Mouse (Mus musculus) mouse trophoblast stem cell (cell line): Measurements from ENCODE around the gene Vav2.

Source experiments
- in situ Hi-C, 2 experiments: fragments of 300-500 bp; cut with MseI, MboI; formaldehyde crosslinking; loops; 2 replicates in 1 of 2; 3 replicates in 1 of 2; pipeline ENCODE4 v1.15.1; 2025

Vav2 gene

DNA sequence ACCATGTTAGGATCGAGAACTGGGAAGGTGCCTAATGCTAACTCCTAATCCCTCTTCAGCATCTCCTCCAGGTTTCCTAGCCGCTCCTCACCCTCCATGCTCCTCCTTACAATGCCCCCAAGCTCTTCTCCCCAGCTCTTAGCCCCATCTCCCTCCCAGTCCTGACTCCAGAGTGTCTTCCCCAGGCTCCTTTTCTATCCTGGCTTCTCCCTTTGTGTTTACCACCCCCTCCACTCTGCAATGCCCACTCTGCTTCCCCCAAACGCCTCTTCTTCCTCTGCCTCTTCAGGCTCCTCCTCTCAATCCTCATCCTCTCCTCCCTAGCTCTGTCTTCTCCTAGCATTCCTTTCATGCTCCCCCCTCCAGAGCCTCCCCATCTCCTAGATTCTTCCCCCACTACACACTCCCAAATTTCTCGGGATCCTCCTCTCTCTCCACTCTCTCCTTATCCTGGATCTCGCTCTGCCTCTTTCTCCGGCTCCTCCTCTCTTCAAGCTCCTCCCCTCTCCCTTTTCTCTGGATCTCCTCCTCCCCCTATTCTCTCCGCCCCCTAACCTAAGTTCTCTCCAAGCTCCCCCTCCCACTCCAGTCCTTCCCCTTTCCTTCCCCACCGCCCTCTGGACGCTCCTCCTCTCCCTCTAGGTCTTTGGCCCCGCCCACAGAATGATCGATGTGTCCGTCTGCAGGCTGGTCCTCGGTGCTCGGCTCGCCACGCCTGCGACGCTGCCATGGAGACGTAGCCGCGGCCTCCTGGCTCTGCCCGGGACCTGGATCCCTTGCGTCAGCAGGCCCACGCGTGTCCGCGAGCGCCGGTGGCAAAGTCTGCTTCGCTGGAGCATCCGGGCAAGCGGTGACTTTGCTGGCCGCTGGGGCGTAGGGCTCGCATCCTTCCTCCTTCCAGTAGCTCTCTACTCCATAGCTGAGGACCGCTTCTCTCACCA lies 15.2 kb upstream of the Vav2 start, which contains the start of gene Brd3os:
Brd3os (plus strand) TSS at position 558 of the 941 bp plus-strand sequence.
- in situ Hi-C loops = no loop called here

DNA sequence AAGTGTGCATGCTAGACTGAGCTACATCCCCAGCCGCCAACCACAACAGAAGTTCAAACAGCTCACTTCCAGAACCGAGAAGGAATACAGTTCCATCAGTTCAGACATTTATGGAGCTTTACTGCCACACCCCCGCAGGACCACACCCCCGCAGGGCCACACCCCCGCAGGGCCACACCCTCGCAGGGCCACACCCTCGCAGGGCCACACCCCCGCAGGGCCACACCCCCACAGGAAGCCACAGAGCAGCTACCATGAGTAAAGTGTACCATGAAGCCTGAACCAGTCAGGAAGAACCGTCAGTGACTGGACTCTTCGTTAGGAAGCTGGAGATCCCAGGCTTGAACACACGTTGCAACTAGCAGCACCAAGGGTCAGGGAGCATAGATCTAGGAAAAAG lies 11.4 kb upstream of the Vav2 start:
- in situ Hi-C loops = no loop called here

DNA sequence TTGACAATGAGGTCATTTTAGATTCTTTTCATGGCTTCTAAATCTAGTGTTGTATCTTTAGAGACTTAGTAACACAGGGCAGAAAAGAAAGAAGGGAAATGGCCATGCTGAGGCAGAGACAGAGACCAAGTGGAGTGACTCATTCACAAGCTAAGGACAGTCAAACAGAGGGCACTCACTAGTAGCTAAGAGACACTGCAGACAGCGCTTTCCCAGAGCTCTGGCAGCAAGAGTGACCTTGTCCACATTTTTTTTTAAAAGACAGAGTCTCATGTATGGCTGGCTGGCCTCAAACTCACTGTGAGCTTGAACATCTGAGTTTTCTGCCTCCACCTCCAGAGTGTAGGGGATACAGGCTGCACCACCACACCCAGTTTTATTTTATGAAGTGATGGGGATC lies 11.0 kb upstream of the Vav2 start:
- in situ Hi-C loops = no loop called here

DNA sequence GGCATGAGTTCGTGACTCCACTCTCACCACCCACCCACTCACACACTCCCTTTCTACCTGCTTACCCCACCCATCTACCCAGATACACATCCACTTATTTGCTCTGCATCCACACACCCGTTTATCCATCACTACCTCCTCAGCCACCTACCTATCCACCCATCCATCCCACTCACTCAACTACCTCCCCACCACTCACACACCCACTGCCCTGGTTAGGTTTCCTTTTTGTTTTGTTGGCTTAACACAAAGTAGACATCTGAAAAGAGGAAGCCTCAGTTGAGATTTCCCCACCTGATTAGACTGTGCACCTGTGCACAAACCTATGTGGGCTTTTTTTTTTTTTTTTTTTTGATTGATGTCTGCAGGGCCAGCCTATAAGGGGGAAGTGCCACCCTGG lies 5.8 kb upstream of the Vav2 start:
- in situ Hi-C loops = no loop called here

DNA sequence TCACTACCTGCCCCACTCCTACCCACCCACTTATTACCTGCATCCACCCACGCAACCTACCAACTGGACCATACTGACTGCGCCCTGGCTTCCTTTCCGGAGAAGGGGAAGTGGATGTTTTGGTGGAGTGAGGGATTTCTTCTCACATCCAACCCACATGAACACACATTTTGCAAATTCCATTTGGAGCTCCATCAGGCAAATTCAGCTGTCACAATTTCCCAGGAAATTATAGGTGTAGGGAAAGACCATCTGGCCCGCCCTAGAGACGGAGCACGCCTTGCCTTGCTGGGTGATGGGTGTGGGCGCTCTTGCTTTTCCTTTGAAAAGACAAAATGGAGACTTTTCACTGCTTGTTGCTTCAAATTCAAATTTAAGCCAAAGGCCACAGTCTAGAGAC lies 3.8 kb upstream of the Vav2 start:
- in situ Hi-C loops = no loop called here

DNA sequence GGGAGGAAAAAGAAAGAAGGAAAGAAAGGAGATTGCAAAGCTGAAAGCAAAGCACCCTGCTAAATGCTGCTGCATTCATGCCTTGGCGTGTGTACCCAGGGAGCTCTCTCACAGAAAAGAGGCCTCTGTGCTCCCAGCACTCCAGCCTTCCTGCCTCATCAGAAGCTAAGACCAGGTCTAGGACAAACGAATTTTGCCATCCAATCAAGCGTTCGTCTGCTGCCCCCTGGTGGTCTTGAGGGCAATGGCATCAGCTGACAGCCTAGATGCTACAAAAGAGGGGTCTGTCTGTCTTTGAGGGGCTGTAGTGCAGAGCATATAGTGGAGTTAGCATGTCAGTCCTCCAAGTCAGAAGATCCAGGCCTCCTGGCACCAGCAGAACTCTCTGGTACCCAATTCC lies 1.2 kb upstream of the Vav2 start:
- in situ Hi-C loops = loop anchor here (5.0 kb wide), 1 partner anchor 146 kb away; no protein-coding TSS in a partner anchor

DNA sequence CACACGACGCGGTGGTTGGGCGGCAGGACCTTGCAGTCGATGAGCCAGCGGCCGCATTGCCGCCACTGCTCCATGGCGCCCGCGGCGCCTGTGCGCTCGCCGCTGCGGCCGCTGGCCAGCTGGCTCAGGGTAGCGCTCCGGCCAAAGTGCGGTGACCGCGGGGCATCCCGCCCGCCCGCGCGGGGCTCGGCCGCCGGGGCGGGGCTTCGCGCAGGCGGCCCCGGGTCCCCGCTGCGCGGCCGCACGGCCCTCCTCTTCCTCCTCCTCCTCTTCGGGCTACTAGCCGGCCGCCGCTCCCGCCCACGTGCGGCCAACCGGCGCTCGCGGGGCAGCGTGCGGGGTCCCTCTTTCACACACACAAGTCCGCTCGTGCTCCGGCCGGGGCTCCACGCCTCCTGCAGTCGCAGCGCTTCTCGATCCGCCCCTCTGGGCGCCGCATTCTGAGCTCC lies 403 bp downstream of the Vav2 start:
- in situ Hi-C loops = loop anchor here (5.0 kb wide), 1 partner anchor 144 kb away; no protein-coding TSS in a partner anchor

DNA sequence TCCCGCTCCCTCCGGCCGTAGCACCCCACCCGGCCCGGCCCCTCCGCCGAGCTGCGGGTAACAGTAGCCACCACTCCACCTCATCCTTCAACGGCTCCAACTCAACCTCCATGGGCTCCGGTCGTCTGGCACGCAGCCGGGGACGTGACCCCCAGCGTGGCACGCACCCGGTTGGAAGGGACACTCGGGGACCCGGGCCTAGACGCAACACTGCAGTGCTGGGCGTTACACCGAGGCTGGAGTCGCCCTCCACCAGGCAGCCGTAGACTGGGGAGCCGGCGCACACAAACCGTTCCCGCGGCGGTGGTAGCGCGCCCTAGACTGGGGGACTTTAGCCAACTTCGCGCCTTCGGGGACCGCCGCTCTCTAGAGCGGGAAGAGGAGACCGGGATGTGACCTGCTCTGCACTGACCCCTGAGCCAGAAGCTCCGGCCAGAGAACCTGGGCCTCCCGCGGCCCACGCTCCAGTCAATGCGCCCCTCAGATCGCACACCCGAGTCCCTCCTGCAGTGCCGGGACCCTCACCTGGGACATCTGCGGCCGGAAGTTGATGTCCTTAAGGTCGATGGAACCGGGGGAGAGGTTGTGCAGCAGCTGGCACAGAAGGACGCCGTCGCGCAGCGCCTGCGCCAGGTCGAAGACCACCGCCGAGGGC lies 955 bp downstream of the Vav2 start:
- in situ Hi-C loops = loop anchor here (5.0 kb wide), 1 partner anchor 144 kb away; no protein-coding TSS in a partner anchor

DNA sequence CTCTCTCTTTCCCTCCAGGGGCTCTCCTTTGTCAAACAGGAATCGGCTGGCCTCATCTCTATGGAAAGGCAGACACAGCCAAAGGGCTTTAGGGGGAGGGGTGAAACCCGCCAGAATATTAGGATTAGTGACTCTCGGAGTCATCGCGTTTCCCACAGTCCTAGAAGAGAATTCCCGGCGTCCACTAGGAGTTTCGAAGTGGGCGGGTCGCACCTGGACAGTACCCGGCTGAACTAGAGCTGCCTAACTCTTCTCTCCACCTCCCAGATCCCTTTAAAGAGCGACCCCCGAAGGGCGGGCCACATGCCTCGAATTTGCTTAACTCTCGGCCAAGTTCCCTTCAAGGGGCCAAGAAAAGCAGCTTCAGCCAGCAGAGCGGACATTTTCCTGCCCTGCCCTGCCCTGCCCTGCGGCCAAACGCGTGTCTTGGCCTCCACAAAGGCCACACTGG lies 1.6 kb downstream of the Vav2 start:
- in situ Hi-C loops = loop anchor here (5.0 kb wide), 1 partner anchor 143 kb away; no protein-coding TSS in a partner anchor

DNA sequence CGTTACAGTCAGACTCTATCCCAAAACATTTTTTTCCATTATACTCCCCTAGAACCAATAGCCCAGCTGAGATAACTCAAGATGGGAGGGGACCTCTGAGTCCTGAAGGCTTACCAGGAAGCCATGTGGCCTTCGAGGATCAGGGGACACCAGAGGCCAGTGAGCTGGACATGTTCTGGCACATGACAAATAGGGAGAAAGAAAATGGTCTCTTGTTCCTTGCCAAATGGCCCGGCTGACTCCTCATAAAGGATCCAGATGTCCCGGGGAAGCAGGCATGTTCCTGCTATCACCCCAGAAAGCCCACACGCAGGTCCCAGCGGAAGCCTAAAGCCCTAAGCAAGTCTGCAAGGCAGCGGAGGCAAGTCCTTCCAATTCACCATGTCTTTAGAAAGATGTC lies 3.2 kb downstream of the Vav2 start:
- in situ Hi-C loops = no loop called here

DNA sequence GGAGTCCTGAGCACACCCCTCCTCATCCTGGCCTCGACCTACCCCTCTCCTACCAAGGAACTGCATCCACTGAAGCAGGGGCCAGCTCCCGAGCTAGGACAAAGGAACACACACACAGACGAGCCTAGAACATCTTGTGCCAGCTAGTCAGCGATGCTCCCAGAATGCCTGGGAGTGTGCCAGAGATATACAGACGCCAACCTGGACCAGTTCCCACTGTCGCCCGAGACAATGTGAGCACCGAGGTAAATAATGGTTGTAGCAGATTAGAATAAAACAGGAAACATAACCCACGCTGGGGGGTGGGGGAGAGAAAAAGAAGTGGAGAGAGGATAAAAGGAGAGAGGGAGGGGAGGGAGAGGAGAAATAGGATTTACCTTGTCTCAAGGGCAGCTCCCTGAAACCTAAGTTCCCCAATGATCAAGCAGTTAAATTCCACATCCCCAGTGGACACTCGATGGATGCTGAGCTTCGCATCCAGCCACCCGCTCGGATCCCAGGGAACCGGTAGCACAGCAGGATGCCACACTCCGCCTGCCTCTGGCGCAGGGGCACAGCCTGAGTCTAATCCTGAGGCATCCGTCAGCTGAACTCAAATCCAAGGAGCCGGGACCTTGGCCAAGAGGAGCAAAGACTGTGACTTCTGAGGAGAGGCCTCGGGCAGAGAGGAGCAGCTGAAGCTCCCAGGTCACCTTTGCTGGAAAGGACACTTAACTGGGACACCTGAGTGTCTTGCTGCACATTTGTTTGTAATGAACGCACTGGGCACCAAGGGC lies 5.4 kb downstream of the Vav2 start:
- in situ Hi-C loops = no loop called here

DNA sequence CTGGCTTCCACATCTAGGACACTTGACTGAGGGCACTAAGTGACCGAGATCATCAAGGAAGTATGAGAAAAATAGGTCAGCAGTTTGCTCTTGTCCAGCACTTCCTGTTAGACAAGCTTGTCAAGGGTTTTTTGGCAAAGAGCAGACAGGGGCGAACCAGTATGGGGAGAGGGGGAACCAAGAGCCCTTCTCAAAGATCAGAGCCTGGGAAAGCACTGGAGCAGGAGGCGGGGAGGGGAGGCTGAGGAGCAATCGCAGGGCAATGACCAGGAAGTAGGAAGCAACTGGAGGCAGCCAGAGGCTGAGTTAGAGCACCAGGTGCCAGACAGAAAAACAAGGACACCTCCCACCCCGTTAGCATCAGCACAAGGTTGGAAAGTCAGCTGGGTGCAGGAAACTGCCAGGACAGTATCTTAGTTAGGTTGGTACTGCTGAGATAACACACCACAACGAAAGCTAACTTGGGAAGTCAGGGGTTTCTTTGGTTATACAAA lies 8.2 kb downstream of the Vav2 start:
- in situ Hi-C loops = no loop called here

DNA sequence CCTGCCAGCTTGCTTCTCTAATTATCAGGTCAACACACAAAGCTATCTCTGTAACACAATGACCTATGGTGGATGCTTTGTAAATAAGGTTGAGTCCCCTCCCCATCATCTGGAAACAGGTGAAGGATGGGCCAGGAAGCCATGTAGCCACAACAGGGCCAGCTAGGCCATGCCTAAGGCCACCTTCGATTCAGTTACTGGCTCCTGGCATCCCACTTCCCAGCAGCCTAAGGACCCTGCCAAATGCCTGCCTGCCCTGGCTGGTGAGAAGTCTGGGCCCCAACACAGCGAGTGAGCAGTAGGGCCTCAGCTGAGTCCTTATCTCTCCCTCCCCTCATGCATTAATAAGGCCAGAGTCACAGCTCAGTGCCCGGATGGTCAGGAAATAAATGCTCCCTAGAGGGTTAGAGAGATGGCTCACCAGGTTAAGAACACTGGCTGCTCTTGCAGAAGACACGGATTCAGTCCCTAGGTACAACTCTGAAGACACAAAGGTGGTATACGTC lies 9.1 kb downstream of the Vav2 start:
- in situ Hi-C loops = no loop called here

DNA sequence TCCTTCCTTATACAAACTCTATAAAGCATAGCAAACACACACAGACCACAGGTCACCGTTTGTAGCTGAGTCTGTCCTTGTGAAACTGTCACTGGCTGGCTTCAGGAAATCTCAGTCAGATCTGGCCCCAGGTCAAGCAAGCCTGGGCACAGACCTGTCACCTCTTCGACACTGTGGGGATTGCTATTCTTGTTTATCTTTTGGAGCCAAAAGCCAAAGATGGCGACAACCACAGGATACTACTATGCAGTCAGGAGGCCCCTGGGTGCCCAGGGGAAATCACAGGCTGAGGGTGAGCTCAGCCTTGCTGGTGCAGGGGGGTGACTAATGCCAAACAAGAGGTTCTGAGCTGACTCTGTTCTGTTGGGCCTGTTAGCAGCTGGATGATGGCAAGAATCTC lies 10.4 kb downstream of the Vav2 start:
- in situ Hi-C loops = no loop called here

DNA sequence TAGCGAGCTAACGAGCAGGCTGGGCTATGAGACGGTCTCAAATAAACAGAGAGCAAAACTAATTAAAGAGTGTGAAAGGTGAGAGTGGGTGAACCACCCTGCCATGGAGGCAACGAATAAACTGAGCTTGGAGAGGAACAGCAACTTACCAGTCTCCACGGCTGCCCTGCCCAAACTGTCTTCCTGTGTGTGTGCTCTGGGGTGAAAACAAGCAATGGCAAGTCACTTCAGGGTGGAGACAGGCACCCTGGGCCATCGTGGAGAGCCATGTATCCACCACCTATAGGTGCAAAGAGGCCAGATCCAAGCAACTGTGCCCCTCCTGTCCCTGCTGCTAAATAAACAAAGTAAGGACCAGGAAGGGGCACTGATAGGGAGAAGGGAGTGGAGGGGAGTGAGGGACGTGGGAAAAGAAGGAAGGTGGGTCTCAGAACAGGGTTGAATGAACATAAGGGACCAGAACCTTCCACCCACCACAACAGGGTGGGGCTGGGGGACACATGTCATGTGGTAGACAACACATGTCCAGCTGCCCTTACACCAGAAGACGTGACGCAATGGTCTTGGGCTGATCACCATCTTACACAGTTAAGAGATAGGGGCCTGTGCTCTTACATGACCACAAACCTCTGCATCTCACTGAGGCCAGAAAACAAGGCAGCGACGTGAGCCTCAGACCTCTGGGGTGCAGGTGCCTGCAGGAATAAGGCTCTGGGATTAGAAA lies 11.6 kb downstream of the Vav2 start:
- in situ Hi-C loops = no loop called here

DNA sequence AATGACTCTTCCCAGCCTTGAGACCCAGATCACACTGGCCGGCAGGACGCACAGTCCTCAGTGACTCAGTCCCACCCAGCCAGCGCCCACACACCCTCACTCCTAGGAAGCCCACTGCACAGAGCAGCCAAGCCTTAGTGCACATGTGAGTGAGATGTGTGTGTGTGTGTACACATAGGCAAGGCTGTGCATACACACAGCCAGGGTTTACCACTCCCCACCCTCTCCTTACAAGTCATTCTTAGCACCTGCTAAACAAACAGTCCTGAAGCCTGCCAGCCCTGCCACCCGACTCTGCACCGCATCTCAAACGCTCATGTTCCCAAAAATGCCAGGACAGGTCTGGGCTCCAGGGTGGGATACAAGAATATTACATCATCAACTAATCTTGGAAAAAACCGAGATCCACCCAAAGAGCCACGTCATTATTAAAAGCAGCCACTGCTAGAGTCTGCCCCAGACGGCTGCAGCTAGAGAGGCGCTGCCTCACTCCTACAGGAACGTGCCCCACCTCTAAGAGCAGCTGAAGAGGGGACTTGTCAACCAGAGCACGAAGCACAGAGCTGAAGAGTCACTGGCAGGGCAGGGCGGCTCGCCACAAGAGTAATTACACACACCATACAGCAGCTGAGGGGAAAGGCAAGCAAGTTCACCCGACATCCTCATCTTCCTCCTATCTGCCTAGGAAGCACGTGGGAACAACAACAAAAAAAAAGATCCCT lies 12.7 kb downstream of the Vav2 start:
- in situ Hi-C loops = no loop called here

DNA sequence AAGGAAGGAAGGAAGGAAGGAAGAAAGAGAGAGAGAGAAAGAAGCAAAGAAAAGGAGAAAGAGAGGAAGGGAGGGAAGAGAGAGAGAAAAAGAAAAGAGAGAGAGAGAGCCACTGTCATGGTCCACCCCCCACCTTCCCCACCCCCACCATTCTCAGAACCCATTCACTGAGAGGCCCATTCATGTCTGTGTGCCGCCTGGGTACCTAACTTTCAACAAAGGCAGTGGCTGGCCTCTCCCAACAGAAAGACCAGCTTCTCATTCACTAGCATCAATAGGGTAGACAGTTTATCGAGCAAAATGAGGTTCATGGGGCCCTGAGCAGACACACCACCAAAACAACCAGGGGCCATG lies 13.3 kb downstream of the Vav2 start:
- in situ Hi-C loops = no loop called here

DNA sequence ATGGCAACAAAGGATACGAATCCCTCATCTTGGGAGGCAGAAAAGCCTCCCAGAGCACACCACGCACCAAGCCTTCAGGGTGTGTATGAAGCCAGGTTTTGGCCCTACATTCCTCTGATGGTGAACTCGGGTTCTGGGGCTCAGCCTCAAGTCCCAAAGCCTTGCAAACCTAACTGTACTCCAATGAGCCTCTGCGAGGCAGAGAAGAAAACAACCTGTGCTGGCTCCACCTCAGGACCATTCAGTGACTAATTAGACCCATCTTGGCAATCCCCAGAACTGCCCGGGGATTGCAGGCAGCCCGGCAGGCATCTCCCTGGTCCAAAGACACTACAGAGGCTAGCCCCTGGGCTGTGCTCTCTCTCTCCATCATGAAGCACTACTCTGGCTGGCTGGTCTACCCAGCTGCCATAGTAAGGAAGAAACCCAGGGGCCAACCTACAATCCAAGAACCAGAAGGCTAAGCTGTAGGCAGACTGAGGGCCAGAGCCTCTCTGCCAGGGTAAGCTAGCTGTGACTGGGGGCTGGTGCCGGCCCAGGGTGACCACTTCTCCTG lies 14.5 kb downstream of the Vav2 start:
- in situ Hi-C loops = no loop called here

DNA sequence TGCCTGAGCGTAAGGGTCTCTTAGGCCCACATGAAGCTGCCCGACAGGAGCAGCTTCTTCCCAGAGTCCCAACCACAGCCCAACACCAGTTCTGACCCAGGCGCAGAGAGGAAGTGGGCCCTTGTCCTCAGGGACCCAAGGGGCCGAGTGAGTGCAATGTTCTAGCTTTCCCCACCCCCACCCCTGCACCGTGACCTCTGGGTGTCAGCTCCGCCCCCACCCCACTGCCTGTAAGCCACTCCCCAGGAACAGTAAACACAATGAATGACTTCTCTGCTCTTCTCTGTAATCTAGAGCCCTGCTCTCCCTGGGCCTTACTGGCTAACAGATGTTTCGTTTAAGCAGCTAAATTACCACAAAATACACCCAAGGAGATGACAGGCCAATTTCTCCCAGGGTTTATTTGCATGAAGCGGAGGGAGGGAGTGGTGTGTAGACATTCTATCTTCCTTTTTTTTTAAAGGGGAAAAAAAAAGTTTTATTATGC lies 15.1 kb downstream of the Vav2 start:
- in situ Hi-C loops = no loop called here
